Mouse (Mus musculus): Measurements from ENCODE around the gene Snx1. TPM values are rescaled to one million over a fixed set of nuclear protein-coding genes. Genes with fewer than 3 reads are reported as not detected.

Snx1 gene
- polyA plus RNA-seq, 1 experiment from 2014 or later = 124 TPM

DNA sequence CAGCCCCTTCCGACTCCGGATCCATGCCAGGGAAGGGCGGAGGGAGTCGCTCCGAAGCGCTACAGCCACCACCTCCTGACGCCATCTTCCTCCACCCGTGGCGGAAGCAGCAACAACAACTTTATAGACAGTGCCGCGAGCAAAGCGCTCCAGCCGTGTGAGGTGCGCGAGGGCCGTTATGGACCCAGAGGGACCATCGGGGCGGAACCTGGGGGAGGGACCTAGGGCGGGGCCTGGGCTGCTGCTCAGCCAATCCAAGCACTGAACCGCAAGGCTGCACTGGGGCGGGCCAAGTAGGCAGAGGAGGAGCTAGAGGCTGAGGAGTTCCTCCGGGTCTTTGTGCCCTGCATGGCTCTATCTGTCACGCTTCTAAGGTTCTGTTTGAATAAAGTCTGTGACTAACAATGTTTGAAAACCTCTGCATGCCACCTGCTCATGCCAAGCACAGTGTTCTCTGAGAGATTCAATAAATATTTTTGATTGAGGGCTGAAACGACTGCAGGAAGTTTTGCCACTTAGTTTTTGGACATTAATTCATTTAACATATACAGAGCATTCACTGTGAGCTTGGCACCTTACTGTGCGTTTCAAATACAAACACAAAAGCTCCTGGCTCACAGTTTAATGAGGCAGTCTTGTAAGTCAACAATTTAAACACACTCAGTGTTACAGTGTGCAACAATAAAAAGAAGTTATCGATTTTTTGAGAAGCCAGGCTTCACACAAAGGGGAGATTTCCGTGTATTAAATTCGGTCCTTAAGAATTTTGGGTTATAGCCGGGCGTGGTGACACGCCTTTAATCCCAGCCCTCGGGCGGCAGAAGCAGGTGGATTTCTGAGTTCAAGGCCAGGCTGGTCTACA, 1.5 kb downstream of the Snx1 start:
- peak overlapping the region; percentile 92 for H3K27ac ChIP-seq (replicated peaks)
- DNase-seq (ENCODE audit: low spot score) = peak; percentile 99
- H3K4me1 ChIP-seq = peaks cover 44% of the 10 kb centered on the region
- H3K36me3 ChIP-seq (replicated peaks) = peaks cover 10% of the 10 kb centered on the region
- no peaks in the 10 kb centered on the region for H3K27me3 ChIP-seq (replicated peaks; ENCODE audit: low read depth, poor library complexity, severe bottlenecking)
- H3K4me3 ChIP-seq = peak overlapping the region; percentile 86
- no peaks in the 10 kb centered on the region for H3K9me3 ChIP-seq
- WGBS = 19% methylated on average over 33 of the region's 33 CpGs

DNA sequence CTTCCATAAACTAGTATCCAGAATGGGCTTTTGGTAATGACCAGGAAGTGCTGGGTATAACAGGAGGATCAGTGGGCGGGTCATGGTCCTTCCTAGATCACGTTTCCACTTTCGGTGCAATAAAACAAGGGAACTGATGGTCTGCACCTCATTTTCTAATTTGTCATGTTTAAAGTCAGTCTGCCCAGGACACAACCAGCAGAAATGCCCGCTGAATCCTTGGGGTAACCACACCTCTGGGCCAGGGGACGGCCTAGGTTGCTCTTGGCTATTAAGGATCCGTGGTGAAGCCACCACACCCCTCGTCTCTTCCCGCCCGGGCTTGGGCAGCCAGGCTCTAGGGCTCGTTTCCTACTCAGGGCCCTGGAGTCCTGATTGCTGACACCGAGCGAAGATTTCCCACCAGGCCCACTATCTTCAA, 2.3 kb downstream of the Snx1 start:
- no peak for DNase-seq (ENCODE audit: low spot score)
- Histone ChIP-seq H3K27me3 (replicated peaks; ENCODE audit: low read depth, poor library complexity, severe bottlenecking) (no peaks in the 10 kb centered on the region), H3K27ac (replicated peaks) (peak overlapping the region; percentile 92), H3K4me3 (peak overlapping the region; percentile 86), H3K9me3 (no peaks in the 10 kb centered on the region), H3K4me1 (peaks cover 44% of the 10 kb centered on the region), H3K36me3 (replicated peaks) (peaks cover 10% of the 10 kb centered on the region)
- under 1% methylated on average over 12 of the region's 12 CpGs for WGBS

- Histone ChIP-seq H3K9me3 (no peaks in the 10 kb centered on the region), H3K27me3 (replicated peaks; ENCODE audit: low read depth, poor library complexity, severe bottlenecking) (no peaks in the 10 kb centered on the region), H3K27ac (replicated peaks) (no peak overlapping the region), H3K4me1 (peaks cover 44% of the 10 kb centered on the region), H3K36me3 (replicated peaks) (peaks cover 10% of the 10 kb centered on the region), H3K4me3 (peak overlapping the region; percentile 86)
- 28% methylated on average over 5 of the region's 5 CpGs for WGBS
- DNase-seq (ENCODE audit: low spot score) = no peak
Observed at GRCm38 (mm10) chr9:66123648-66124047, 2.7 kb downstream of the Snx1 start.

DNA sequence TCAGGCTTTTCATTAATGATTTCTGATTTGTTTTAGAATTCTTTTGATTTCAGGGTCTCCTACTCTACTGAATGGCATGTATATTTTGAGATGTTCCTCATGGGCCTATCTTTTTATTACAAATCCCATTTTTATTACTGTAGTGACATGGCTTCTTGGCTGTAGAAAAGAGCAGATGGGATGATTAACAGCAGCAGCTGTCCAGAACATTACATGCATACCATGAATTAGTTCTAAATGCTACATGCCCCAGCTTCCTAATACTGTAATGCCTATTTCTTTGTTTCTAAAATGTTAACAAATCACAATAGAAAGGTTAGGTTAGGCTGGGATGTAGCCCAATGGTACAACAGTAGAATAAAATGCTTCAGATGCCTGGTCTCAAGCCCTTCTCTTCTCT, 5.0 kb downstream of the Snx1 start:
- Histone ChIP-seq H3K4me3 (no peak overlapping the region), H3K36me3 (replicated peaks) (peaks cover 22% of the 10 kb centered on the region), H3K27me3 (replicated peaks; ENCODE audit: low read depth, poor library complexity, severe bottlenecking) (no peaks in the 10 kb centered on the region)

DNA sequence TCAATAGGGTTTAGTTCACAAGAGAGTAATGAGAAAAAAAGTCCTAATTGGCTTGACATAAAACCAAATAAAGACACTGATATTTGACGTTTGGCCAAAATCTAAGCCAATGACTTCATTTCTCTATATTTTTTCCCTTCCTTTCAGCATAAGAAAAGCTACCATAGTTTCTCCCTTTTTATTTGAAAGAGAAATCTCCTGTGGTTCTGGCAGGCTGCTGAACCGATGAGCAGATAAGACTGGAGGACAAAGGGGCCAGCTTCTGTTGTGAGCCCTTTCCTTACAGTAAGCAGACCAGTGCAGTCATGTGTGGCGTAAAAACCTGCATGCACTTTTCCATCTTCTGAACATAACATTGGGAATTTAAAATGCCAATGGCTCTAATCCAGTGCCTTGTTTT, 5.4 kb downstream of the Snx1 start:
- H3K9me3 ChIP-seq = no peaks in the 10 kb centered on the region
- H3K27me3 ChIP-seq (replicated peaks; ENCODE audit: low read depth, poor library complexity, severe bottlenecking) = no peaks in the 10 kb centered on the region
- no peak for DNase-seq (ENCODE audit: low spot score)
- H3K36me3 ChIP-seq (replicated peaks) = peaks cover 27% of the 10 kb centered on the region
- H3K27ac ChIP-seq (replicated peaks) = no peak overlapping the region
- 87% methylated on average over 3 of the region's 3 CpGs for WGBS
- peaks cover 25% of the 10 kb centered on the region for H3K4me1 ChIP-seq
- no peak overlapping the region for H3K4me3 ChIP-seq

More for the DNA sequence above, 5.0 kb downstream of the Snx1 start:
- Histone ChIP-seq H3K9me3 (no peaks in the 10 kb centered on the region), H3K27ac (replicated peaks) (no peak overlapping the region), H3K4me1 (peaks cover 27% of the 10 kb centered on the region)
- DNase-seq (ENCODE audit: low spot score) = no peak

- Histone ChIP-seq H3K36me3 (replicated peaks) (peaks cover 35% of the 10 kb centered on the region), H3K9me3 (no peaks in the 10 kb centered on the region), H3K4me1 (peaks cover 17% of the 10 kb centered on the region), H3K4me3 (no peak overlapping the region), H3K27ac (replicated peaks) (no peak overlapping the region), H3K27me3 (replicated peaks; ENCODE audit: low read depth, poor library complexity, severe bottlenecking) (no peaks in the 10 kb centered on the region)
- 90% methylated on average over 4 of the region's 4 CpGs for WGBS
- DNase-seq (ENCODE audit: low spot score) = no peak
Observed at GRCm38 (mm10) chr9:66120106-66120505, 6.3 kb downstream of the Snx1 start.

- no peaks in the 10 kb centered on the region for H3K27me3 ChIP-seq (replicated peaks; ENCODE audit: low read depth, poor library complexity, severe bottlenecking)
- H3K4me3 ChIP-seq = no peak overlapping the region
- peaks cover 41% of the 10 kb centered on the region for H3K36me3 ChIP-seq (replicated peaks)
- H3K27ac ChIP-seq (replicated peaks) = no peak overlapping the region
- DNase-seq (ENCODE audit: low spot score) = no peak
- 95% methylated on average over 2 of the region's 2 CpGs for WGBS
- H3K4me1 ChIP-seq = peaks cover 12% of the 10 kb centered on the region
- no peaks in the 10 kb centered on the region for H3K9me3 ChIP-seq
Observed at GRCm38 (mm10) chr9:66119498-66119897, 6.9 kb downstream of the Snx1 start.

GRCm38 (mm10) chr9:66116890-66117289, 9.5 kb downstream of the Snx1 start:
- Histone ChIP-seq H3K27me3 (replicated peaks; ENCODE audit: low read depth, poor library complexity, severe bottlenecking) (no peaks in the 10 kb centered on the region), H3K9me3 (no peaks in the 10 kb centered on the region), H3K4me1 (no peaks in the 10 kb centered on the region), H3K27ac (replicated peaks) (no peak overlapping the region), H3K4me3 (no peak overlapping the region), H3K36me3 (replicated peaks) (peaks cover 53% of the 10 kb centered on the region)
- no peak for DNase-seq (ENCODE audit: low spot score)
- 70% methylated on average over 8 of the region's 8 CpGs for WGBS

- 87% methylated on average over 3 of the region's 3 CpGs for WGBS
- H3K36me3 ChIP-seq (replicated peaks) = peaks cover 60% of the 10 kb centered on the region
Observed at GRCm38 (mm10) chr9:66114341-66114740, 12.0 kb downstream of the Snx1 start.

DNA sequence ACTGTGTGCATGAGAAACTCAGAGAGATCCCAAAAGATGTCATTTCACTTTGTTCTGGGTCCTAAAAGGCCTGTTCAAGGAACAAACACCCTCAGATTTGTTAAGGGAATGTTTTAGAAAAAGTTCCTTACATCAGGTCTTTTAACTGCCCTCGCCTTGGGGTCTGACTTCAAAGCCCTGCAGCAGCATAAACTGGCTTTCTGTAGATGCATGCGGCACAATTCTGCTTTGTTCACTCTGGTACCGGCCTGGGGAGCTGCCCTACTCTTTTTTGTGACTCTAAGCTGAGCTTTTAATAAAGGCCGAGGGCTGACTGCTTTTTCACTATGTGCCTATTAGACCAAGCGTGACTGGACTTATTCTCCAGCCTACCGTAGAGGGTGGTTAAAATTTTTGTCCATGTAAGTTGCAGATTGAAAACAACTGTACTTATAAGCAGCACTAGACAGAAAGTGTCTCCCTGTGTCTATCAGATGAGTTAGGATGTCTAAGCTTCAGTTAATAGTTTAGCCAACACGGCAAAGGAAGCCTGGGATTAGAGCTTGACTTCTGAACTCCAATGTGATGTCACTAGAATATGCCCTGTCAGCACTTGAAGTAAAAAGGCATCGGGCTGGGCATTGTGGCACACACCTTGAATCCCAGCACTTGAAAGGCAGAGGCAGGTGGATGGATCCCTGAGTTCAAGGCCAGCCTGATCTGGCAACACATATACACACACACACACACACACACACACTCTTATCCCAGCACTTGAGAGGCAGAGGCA, 15.6 kb downstream of the Snx1 start:
- peaks cover 77% of the 10 kb centered on the region for H3K36me3 ChIP-seq (replicated peaks)
- H3K4me1 ChIP-seq = peaks cover 12% of the 10 kb centered on the region
- no peaks in the 10 kb centered on the region for H3K9me3 ChIP-seq
- no peak for DNase-seq (ENCODE audit: low spot score)
- WGBS = 44% methylated on average over 8 of the region's 8 CpGs
- H3K27me3 ChIP-seq (replicated peaks; ENCODE audit: low read depth, poor library complexity, severe bottlenecking) = no peaks in the 10 kb centered on the region
- peak overlapping the region; percentile 65; the same call in 1 of the 2 replicates for H3K27ac ChIP-seq (replicated peaks)
- no peak overlapping the region for H3K4me3 ChIP-seq

More at GRCm38 (mm10) chr9:66114341-66114740, 12.0 kb downstream of the Snx1 start:
- no peak for DNase-seq (ENCODE audit: low spot score)
- no peaks in the 10 kb centered on the region for H3K27me3 ChIP-seq (replicated peaks; ENCODE audit: low read depth, poor library complexity, severe bottlenecking)
- H3K4me1 ChIP-seq = peaks cover 12% of the 10 kb centered on the region
- no peak overlapping the region for H3K4me3 ChIP-seq
- H3K9me3 ChIP-seq = no peaks in the 10 kb centered on the region
- no peak overlapping the region for H3K27ac ChIP-seq (replicated peaks)

GRCm38 (mm10) chr9:66110126-66110525, 16.3 kb downstream of the Snx1 start:
- Histone ChIP-seq H3K4me3 (no peak overlapping the region), H3K4me1 (peaks cover 12% of the 10 kb centered on the region), H3K9me3 (no peaks in the 10 kb centered on the region), H3K27ac (replicated peaks) (peak overlapping the region; percentile 65; the same call in 1 of the 2 replicates), H3K36me3 (replicated peaks) (peaks cover 77% of the 10 kb centered on the region), H3K27me3 (replicated peaks; ENCODE audit: low read depth, poor library complexity, severe bottlenecking) (no peaks in the 10 kb centered on the region)
- 53% methylated on average over 8 of the region's 8 CpGs for WGBS
- no peak for DNase-seq (ENCODE audit: low spot score)

DNA sequence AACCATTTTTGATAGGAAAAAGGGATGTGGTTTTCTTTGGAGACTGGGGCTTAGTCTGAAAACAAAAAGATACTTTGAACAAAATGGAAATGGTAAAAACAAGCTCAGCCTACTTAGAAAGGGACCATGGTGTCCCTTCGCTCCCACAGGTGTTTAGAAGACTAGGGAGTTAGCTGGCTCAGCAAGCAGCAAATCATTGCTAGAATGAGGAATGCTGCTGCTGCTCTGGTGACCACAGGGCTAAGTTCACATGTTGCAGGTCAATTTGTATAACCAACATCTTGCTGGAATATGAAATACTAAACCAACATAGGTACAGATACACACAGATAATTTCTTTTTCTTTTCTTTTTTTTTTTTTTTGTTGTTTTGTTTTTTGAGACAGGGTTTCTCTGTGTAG, 16.8 kb downstream of the Snx1 start:
- Histone ChIP-seq H3K36me3 (replicated peaks) (peaks cover 77% of the 10 kb centered on the region), H3K9me3 (no peaks in the 10 kb centered on the region), H3K4me1 (peaks cover 12% of the 10 kb centered on the region), H3K27ac (replicated peaks) (no peak overlapping the region), H3K4me3 (no peak overlapping the region), H3K27me3 (replicated peaks; ENCODE audit: low read depth, poor library complexity, severe bottlenecking) (no peaks in the 10 kb centered on the region)
- WGBS = 97% methylated on average over 1 of the region's 1 CpGs
- no peak for DNase-seq (ENCODE audit: low spot score)
